Mouse (Mus musculus): ENCODE measurements around the gene Rock2. TPM values are rescaled to one million over a fixed set of nuclear protein-coding genes. Genes with fewer than 3 reads are reported as not detected.

Rock2 gene
- polyA plus RNA-seq, 1 experiment from 2014 or later: 22.4 TPM

GRCm38 (mm10) chr12:16903949-16904635 is 9.4 kb downstream of the Rock2 start:
- Histone ChIP-seq H3K27me3 (no peaks in the 10 kb centered on the region), H3K4me2 (no peak overlapping the region), H3K36me3 (no peaks in the 10 kb centered on the region), H3K4me3 (no peak overlapping the region), H3K4me1 (replicated peaks) (peaks cover 14% of the 10 kb centered on the region), H3K9me3 (replicated peaks) (no peaks in the 10 kb centered on the region), H3K27ac (peak overlapping the region; percentile 60), H3K9ac (no peak overlapping the region)
- no peak for ATAC-seq (replicated peaks; ENCODE audit: insufficient number of reproducible peaks, insufficient read depth, low FRiP score, low read depth)
- WGBS: 23% methylated on average over 2 of the region's 2 CpGs

GRCm38 (mm10) chr12:16907282-16907846 is 12.7 kb downstream of the Rock2 start:
- H3K9ac ChIP-seq: no peak overlapping the region
- H3K36me3 ChIP-seq: no peaks in the 10 kb centered on the region
- H3K4me3 ChIP-seq: no peak overlapping the region
- ATAC-seq (replicated peaks; ENCODE audit: insufficient number of reproducible peaks, insufficient read depth, low FRiP score, low read depth): no peak
- 80% methylated on average over 1 of the region's 1 CpGs for WGBS
- no peak overlapping the region for H3K27ac ChIP-seq
- 0 out of 2 replicates have a peak, but pooled peaks cover 9% of the 10 kb centered on the region for H3K4me1 ChIP-seq (replicated peaks)
- H3K4me2 ChIP-seq: no peak overlapping the region
- no peaks in the 10 kb centered on the region for H3K9me3 ChIP-seq (replicated peaks)
- H3K27me3 ChIP-seq: no peaks in the 10 kb centered on the region

- Histone ChIP-seq H3K27me3 (no peaks in the 10 kb centered on the region), H3K4me2 (no peak overlapping the region), H3K9me3 (replicated peaks) (no peaks in the 10 kb centered on the region), H3K36me3 (no peaks in the 10 kb centered on the region), H3K4me3 (no peak overlapping the region), H3K4me1 (replicated peaks) (0 out of 2 replicates have a peak, but pooled peaks cover 9% of the 10 kb centered on the region), H3K9ac (no peak overlapping the region), H3K27ac (no peak overlapping the region)
- no peak for ATAC-seq (replicated peaks; ENCODE audit: insufficient number of reproducible peaks, insufficient read depth, low FRiP score, low read depth)
- 90% methylated on average over 1 of the region's 1 CpGs for WGBS
Observed at GRCm38 (mm10) chr12:16907953-16908648, 13.4 kb downstream of the Rock2 start.

GRCm38 (mm10) chr12:16911524-16911923 is 16.8 kb downstream of the Rock2 start:
- no peaks in the 10 kb centered on the region for H3K9me3 ChIP-seq (replicated peaks)
- no peaks in the 10 kb centered on the region for H3K27me3 ChIP-seq
- no peak for ATAC-seq (replicated peaks; ENCODE audit: insufficient number of reproducible peaks, insufficient read depth, low FRiP score, low read depth)
- H3K4me2 ChIP-seq: no peak overlapping the region
- H3K4me1 ChIP-seq (replicated peaks): peaks cover 7% of the 10 kb centered on the region; the same call in 1 of the 2 replicates
- no peak overlapping the region for H3K27ac ChIP-seq
- no peak overlapping the region for H3K4me3 ChIP-seq
- H3K9ac ChIP-seq: no peak overlapping the region
- H3K36me3 ChIP-seq: no peaks in the 10 kb centered on the region
- WGBS: 62% methylated on average over 2 of the region's 3 CpGs

- Histone ChIP-seq H3K4me1 (replicated peaks) (peaks cover 10% of the 10 kb centered on the region; the same call in 1 of the 2 replicates), H3K9ac (no peak overlapping the region), H3K4me3 (no peak overlapping the region), H3K27me3 (no peaks in the 10 kb centered on the region), H3K4me2 (no peak overlapping the region), H3K27ac (no peak overlapping the region), H3K36me3 (no peaks in the 10 kb centered on the region), H3K9me3 (replicated peaks) (no peaks in the 10 kb centered on the region)
- ATAC-seq (replicated peaks; ENCODE audit: insufficient number of reproducible peaks, insufficient read depth, low FRiP score, low read depth): no peak
- WGBS: 86% methylated on average over 3 of the region's 3 CpGs
Observed at GRCm38 (mm10) chr12:16912600-16912999, 17.9 kb downstream of the Rock2 start.

GRCm38 (mm10) chr12:16920186-16920860 is 25.6 kb downstream of the Rock2 start:
- H3K36me3 ChIP-seq: no peaks in the 10 kb centered on the region
- no peaks in the 10 kb centered on the region for H3K9me3 ChIP-seq (replicated peaks)
- H3K4me3 ChIP-seq: no peak overlapping the region
- H3K27me3 ChIP-seq: no peaks in the 10 kb centered on the region
- H3K4me2 ChIP-seq: no peak overlapping the region
- peaks cover 12% of the 10 kb centered on the region for H3K4me1 ChIP-seq (replicated peaks)
- no peak for ATAC-seq (replicated peaks; ENCODE audit: insufficient number of reproducible peaks, insufficient read depth, low FRiP score, low read depth)
- H3K27ac ChIP-seq: no peak overlapping the region
- no peak overlapping the region for H3K9ac ChIP-seq

- Histone ChIP-seq H3K4me1 (replicated peaks) (no peaks in the 10 kb centered on the region), H3K4me2 (no peak overlapping the region), H3K36me3 (peaks cover 5% of the 10 kb centered on the region; the same call in 1 of the 2 replicates), H3K27ac (no peak overlapping the region), H3K9ac (no peak overlapping the region), H3K27me3 (no peaks in the 10 kb centered on the region), H3K9me3 (replicated peaks) (no peaks in the 10 kb centered on the region), H3K4me3 (no peak overlapping the region)
- 76% methylated on average over 2 of the region's 2 CpGs for WGBS
- no peak for ATAC-seq (replicated peaks; ENCODE audit: insufficient number of reproducible peaks, insufficient read depth, low FRiP score, low read depth)
Observed at GRCm38 (mm10) chr12:16927889-16928288, 33.2 kb downstream of the Rock2 start.

GRCm38 (mm10) chr12:16934423-16934822 is 39.7 kb downstream of the Rock2 start:
- H3K36me3 ChIP-seq: peaks cover 4% of the 10 kb centered on the region; the same call in 1 of the 2 replicates
- no peaks in the 10 kb centered on the region for H3K27me3 ChIP-seq
- no peaks in the 10 kb centered on the region for H3K4me1 ChIP-seq (replicated peaks)
- WGBS: 88% methylated on average over 1 of the region's 1 CpGs
- no peak overlapping the region for H3K9ac ChIP-seq
- no peaks in the 10 kb centered on the region for H3K9me3 ChIP-seq (replicated peaks)
- no peak overlapping the region for H3K27ac ChIP-seq
- H3K4me2 ChIP-seq: no peak overlapping the region
- no peak overlapping the region for H3K4me3 ChIP-seq
- ATAC-seq (replicated peaks; ENCODE audit: insufficient number of reproducible peaks, insufficient read depth, low FRiP score, low read depth): no peak

- H3K9ac ChIP-seq: no peak overlapping the region
- H3K36me3 ChIP-seq: peaks cover 15% of the 10 kb centered on the region
- H3K4me2 ChIP-seq: no peak overlapping the region
- H3K27me3 ChIP-seq: no peaks in the 10 kb centered on the region
- no peaks in the 10 kb centered on the region for H3K9me3 ChIP-seq (replicated peaks)
- no peak overlapping the region for H3K27ac ChIP-seq
- 72% methylated on average over 3 of the region's 3 CpGs for WGBS
- no peaks in the 10 kb centered on the region for H3K4me1 ChIP-seq (replicated peaks)
- H3K4me3 ChIP-seq: no peak overlapping the region
- no peak for ATAC-seq (replicated peaks; ENCODE audit: insufficient number of reproducible peaks, insufficient read depth, low FRiP score, low read depth)
Observed at GRCm38 (mm10) chr12:16941976-16942375, 47.3 kb downstream of the Rock2 start.

GRCm38 (mm10) chr12:16948239-16948638 is 53.5 kb downstream of the Rock2 start:
- Histone ChIP-seq H3K27ac (no peak overlapping the region), H3K4me1 (replicated peaks) (no peaks in the 10 kb centered on the region), H3K9me3 (replicated peaks) (no peaks in the 10 kb centered on the region), H3K27me3 (no peaks in the 10 kb centered on the region), H3K9ac (no peak overlapping the region), H3K36me3 (peaks cover 32% of the 10 kb centered on the region), H3K4me2 (no peak overlapping the region), H3K4me3 (no peak overlapping the region)
- WGBS: 85% methylated on average over 6 of the region's 6 CpGs
- ATAC-seq (replicated peaks; ENCODE audit: insufficient number of reproducible peaks, insufficient read depth, low FRiP score, low read depth): no peak

GRCm38 (mm10) chr12:16958851-16959250 is 64.2 kb downstream of the Rock2 start:
- no peak overlapping the region for H3K4me2 ChIP-seq
- no peak for ATAC-seq (replicated peaks; ENCODE audit: insufficient number of reproducible peaks, insufficient read depth, low FRiP score, low read depth)
- H3K9me3 ChIP-seq (replicated peaks): no peaks in the 10 kb centered on the region
- H3K9ac ChIP-seq: no peak overlapping the region
- no peak overlapping the region for H3K4me3 ChIP-seq
- peaks cover 59% of the 10 kb centered on the region for H3K36me3 ChIP-seq
- H3K4me1 ChIP-seq (replicated peaks): no peaks in the 10 kb centered on the region
- 64% methylated on average over 1 of the region's 1 CpGs for WGBS
- no peaks in the 10 kb centered on the region for H3K27me3 ChIP-seq
- H3K27ac ChIP-seq: no peak overlapping the region

Measured in heart, embryonic 15.5 days (tissue).